Comparison of ENCODE assay signal across 10 mouse cellular contexts in genomic region chr5:147893143-147893542, GRCm38 (mm10). TPM values are rescaled to one million over a fixed set of nuclear protein-coding genes. Genes with fewer than 3 reads are reported as not detected.
DNase-seq lines count a peak whose midpoint lies in the region; ATAC-seq and TF ChIP-seq lines count a peak whose summit lies in the region.
"Had no signal": no experiment of that assay in that cellular context is flagged by ENCODE, and none has a peak within 500 bp of the region (broad histone marks: within the 10 kb centered on the region; RNA-seq: fewer than 3 reads in every experiment).

No protein-coding gene starts in this region.

- H3K27me3 ChIP-seq in heart, embryonic 14.5 days (ENCODE audit: control insufficient read depth, insufficient read depth, low read length), result no peaks in the 10 kb centered on the region
- H3K27me3 ChIP-seq in forebrain, postnatal 0 days (ENCODE audit: insufficient read depth, low read length), result no peaks in the 10 kb centered on the region
- peaks cover 18% of the 10 kb centered on the region; the same call in 1 of the 2 replicates for H3K27me3 ChIP-seq in midbrain, embryonic 13.5 days

- intact Hi-C loops in heart, postnatal 14 days (cut with DNase I), result no loop called here

- peak overlapping the region in 1 of 2 experiments; percentile 64; a peak in 1 of 4 replicates for H3K4me3 ChIP-seq in heart, embryonic 14.5 days (ENCODE audit: control insufficient read depth in 1 of 2, insufficient read depth in 1 of 2, low read depth in 1 of 2, low read length in 2 of 2)
- H3K4me3 ChIP-seq in forebrain, postnatal 0 days (ENCODE audit: low read depth, low read length), result no peak overlapping the region
- peak overlapping the region; percentile 67; the same call in 1 of the 2 replicates for H3K4me3 ChIP-seq in midbrain, embryonic 13.5 days (replicated peaks)

- TF ChIP-seq CTCF in forebrain, postnatal 0 days (IDR thresholded peaks at IDR 0.05; ENCODE audit: low read depth), result no peak

- DNase-seq in heart, postnatal 14 days, result no peak
- peak; percentile 57 for DNase-seq in R1 (ENCODE audit: low read depth, low spot score)
- no peak for DNase-seq in forebrain, postnatal 0 days
- no peak for DNase-seq in gastrocnemius, adult 8-10 months (ENCODE audit: low spot score in 2 of 2)
- DNase-seq in cerebellum, adult 11 months, result no peak
- DNase-seq in adrenal gland, adult 2 months, result no peak
- DNase-seq: kidney, postnatal 14 days had no signal

- H3K4me1 ChIP-seq in heart, embryonic 14.5 days (ENCODE audit: control insufficient read depth in 2 of 2, insufficient read depth in 2 of 2, low read length in 2 of 2), result peaks cover 17 to 22% of the 10 kb centered on the region in 2 experiments
- no peaks in the 10 kb centered on the region; the same call in 1 of the 2 replicates for H3K4me1 ChIP-seq in forebrain, postnatal 0 days (ENCODE audit: insufficient read depth)
- peaks cover 16% of the 10 kb centered on the region for H3K4me1 ChIP-seq in midbrain, embryonic 13.5 days (replicated peaks)

- ATAC-seq in heart, embryonic 14.5 days (ENCODE audit: insufficient number of reproducible peaks, insufficient read depth, low FRiP score, low read depth), result no peak
- ATAC-seq in forebrain, postnatal 0 days, result no peak
- ATAC-seq in midbrain, embryonic 13.5 days, result no peak

- H3K4me2 ChIP-seq in heart, embryonic 14.5 days (ENCODE audit: low read length), result peak overlapping the region; percentile 97
- peak overlapping the region; percentile 95 for H3K4me2 ChIP-seq in forebrain, postnatal 0 days (ENCODE audit: low read depth)
- peak overlapping the region; percentile 92; the same call in 1 of the 2 replicates for H3K4me2 ChIP-seq in midbrain, embryonic 13.5 days (replicated peaks)

- H3K9ac ChIP-seq in heart, embryonic 14.5 days (ENCODE audit: low read length), result no peak overlapping the region
- no peak overlapping the region for H3K9ac ChIP-seq in forebrain, postnatal 0 days
- no peak overlapping the region for H3K9ac ChIP-seq in midbrain, embryonic 13.5 days (replicated peaks)

- no peaks in the 10 kb centered on the region for H3K9me3 ChIP-seq in heart, embryonic 14.5 days (ENCODE audit: control insufficient read depth, low read length)
- H3K9me3 ChIP-seq in forebrain, postnatal 0 days (ENCODE audit: low read length), result no peaks in the 10 kb centered on the region
- H3K9me3 ChIP-seq in midbrain, embryonic 13.5 days, result no peaks in the 10 kb centered on the region
- H3K9me3 ChIP-seq: megakaryocyte, embryonic 14.5 days had no signal

- H3K36me3 ChIP-seq in heart, embryonic 14.5 days (ENCODE audit: control insufficient read depth, insufficient read depth, low read length), result no peaks in the 10 kb centered on the region
- H3K36me3 ChIP-seq in forebrain, postnatal 0 days (ENCODE audit: insufficient read depth), result no peaks in the 10 kb centered on the region
- no peaks in the 10 kb centered on the region for H3K36me3 ChIP-seq in midbrain, embryonic 13.5 days

- no peak overlapping the region for H3K27ac ChIP-seq in heart, embryonic 14.5 days (replicated peaks in 1 of 2; ENCODE audit: control insufficient read depth in 1 of 2, insufficient read depth in 1 of 2, low read depth in 2 of 2, low read length in 2 of 2)
- H3K27ac ChIP-seq in forebrain, postnatal 0 days (ENCODE audit: low read depth, low read length), result no peak overlapping the region
- no peak overlapping the region for H3K27ac ChIP-seq in midbrain, embryonic 13.5 days

- WGBS in heart, embryonic 14.5 days, result 4% methylated on average over 9 of the region's 9 CpGs
- WGBS in forebrain, postnatal 0 days, result 17% methylated on average over 9 of the region's 9 CpGs
- WGBS in midbrain, embryonic 13.5 days, result 14% methylated on average over 9 of the region's 9 CpGs

RNA-seq across cellular contexts. Expression of gene Slc46a3, which starts 1.5 kb away (rescaled TPM):
- 2.8 and 3.5 TPM in 2 replicates for polyA plus RNA-seq in heart, embryonic 14.5 days (2014; fragmentation: Nextera tagmentation; extraction: Ambion mirVana)
- total RNA-seq in heart, postnatal 14 days (2021), result 1 to 10 TPM; 6.1 to 8.1 TPM
- total RNA-seq in forebrain, postnatal 0 days (2014; rRNA removed), result 3.2 and 3.4 TPM in 2 replicates
- 3.7 and 4.6 TPM in 2 replicates for polyA plus RNA-seq in forebrain, postnatal 0 days (2015; fragmentation: Nextera tagmentation; extraction: Ambion mirVana)
- 4.6 and 4.8 TPM in 2 replicates for polyA plus RNA-seq in midbrain, embryonic 13.5 days (2015; fragmentation: Nextera tagmentation; extraction: Ambion mirVana)
- 10 to 100 TPM in 2 of 4 experiments, 1 to 10 TPM in 2; 7.3 to 12.0 (median 9.9) TPM for total RNA-seq in gastrocnemius, adult 8-10 months (2022)
- 10 to 100 TPM; 17.1 to 19.8 TPM for total RNA-seq in adrenal gland, adult 2 months (2021)
- 49.2 and 55.1 TPM in 2 replicates for polyA plus RNA-seq in adrenal gland, adult 2 months (2012; rRNA removed)

RNA-seq across cellular contexts. Expression of gene Pomp, which starts 32.9 kb away (rescaled TPM):
- 316 and 345 TPM in 2 replicates for polyA plus RNA-seq in heart, embryonic 14.5 days (2014; fragmentation: Nextera tagmentation; extraction: Ambion mirVana)
- 100 to 1,000 TPM; 114 to 129 TPM for total RNA-seq in heart, postnatal 14 days (2021)
- total RNA-seq in forebrain, postnatal 0 days (2014; rRNA removed), result 419 and 481 TPM in 2 replicates
- polyA plus RNA-seq in forebrain, postnatal 0 days (2015; fragmentation: Nextera tagmentation; extraction: Ambion mirVana), result 513 and 619 TPM in 2 replicates
- polyA plus RNA-seq in midbrain, embryonic 13.5 days (2015; fragmentation: Nextera tagmentation; extraction: Ambion mirVana), result 522 and 549 TPM in 2 replicates
- total RNA-seq in gastrocnemius, adult 8-10 months (2022), result 100 to 1,000 TPM; 128 to 135 (median 130) TPM
- total RNA-seq in adrenal gland, adult 2 months (2021), result 100 to 1,000 TPM; 187 to 199 TPM
- 12.2 and 21.1 TPM in 2 replicates for polyA plus RNA-seq in adrenal gland, adult 2 months (2012; rRNA removed)
